Comparison of ENCODE assay signal across 24 mouse cellular contexts in the genomic region with DNA sequence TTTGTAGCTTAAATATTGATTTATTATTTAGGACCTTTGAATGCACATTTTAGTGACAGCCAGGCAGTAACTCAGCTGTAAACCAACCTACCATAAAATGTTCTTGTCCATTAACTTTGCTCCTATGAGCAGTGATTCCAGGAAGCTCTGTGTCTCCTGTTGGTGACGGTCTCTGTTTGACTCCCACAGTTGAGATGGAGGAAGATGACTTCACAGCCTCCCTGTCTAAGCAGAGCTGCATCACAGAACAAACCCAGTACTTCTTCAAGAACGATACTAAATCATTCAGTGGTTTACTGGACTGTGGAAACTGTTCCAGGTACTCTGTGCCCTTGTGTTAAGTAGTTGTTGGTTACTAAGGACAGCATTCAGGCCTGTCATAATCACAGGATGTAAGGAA.
DNase-seq lines count a peak whose midpoint lies in the region; ATAC-seq and TF ChIP-seq lines count a peak whose summit lies in the region.
"Had no signal": no experiment of that assay in that cellular context is flagged by ENCODE, and none has a peak within 500 bp of the region (broad histone marks: within the 10 kb centered on the region; RNA-seq: fewer than 3 reads in every experiment).

No protein-coding gene starts in this region.

- no peak overlapping the region for H3K27ac ChIP-seq in kidney, embryonic 14.5 days (ENCODE audit: low read depth, low read length)
- H3K27ac ChIP-seq in kidney, embryonic 16.5 days (ENCODE audit: low read length), result no peak overlapping the region
- peak overlapping the region; percentile 28; the same call in 1 of the 2 replicates for H3K27ac ChIP-seq in left cerebral cortex, adult 2 months
- H3K27ac ChIP-seq: embryonic facial prominence, embryonic 10.5 days; embryonic facial prominence, embryonic 12.5 days; forebrain, embryonic 13.5 days; forebrain, embryonic 15.5 days had no signal

- no peaks in the 10 kb centered on the region for H3K4me1 ChIP-seq in kidney, embryonic 14.5 days (ENCODE audit: control insufficient read depth, insufficient read depth, low read length)
- H3K4me1 ChIP-seq in kidney, embryonic 16.5 days (ENCODE audit: insufficient read depth, low read length), result no peaks in the 10 kb centered on the region
- H3K4me1 ChIP-seq: embryonic facial prominence, embryonic 10.5 days; embryonic facial prominence, embryonic 12.5 days; forebrain, embryonic 13.5 days; forebrain, embryonic 15.5 days had no signal

- intact Hi-C loops in left cerebral cortex, adult 2 months (cut with DNase I), result no loop called here

- WGBS in kidney, embryonic 14.5 days, result 52% methylated on average over 2 of the region's 2 CpGs
- 43% methylated on average over 2 of the region's 2 CpGs for WGBS in kidney, embryonic 16.5 days

- ATAC-seq in kidney, embryonic 14.5 days (ENCODE audit: low FRiP score, low TSS enrichment), result peak; percentile 62; the same call in 1 of the 2 replicates
- ATAC-seq in kidney, embryonic 16.5 days (ENCODE audit: low FRiP score, low TSS enrichment), result peak; percentile 54; the same call in 1 of the 2 replicates
- ATAC-seq: activated CD4-positive, CD25-positive, alpha-beta regulatory T cell, adult 4 months; CD4-positive, CD25-positive, alpha-beta regulatory T cell, adult 4 months; forebrain, embryonic 13.5 days; forebrain, embryonic 15.5 days; Patski had no signal

- H3K4me2 ChIP-seq in kidney, embryonic 14.5 days (replicated peaks; ENCODE audit: low read depth, low read length), result no peak overlapping the region
- H3K4me2 ChIP-seq in kidney, embryonic 16.5 days (replicated peaks; ENCODE audit: low read depth, low read length), result no peak overlapping the region
- H3K4me2 ChIP-seq: embryonic facial prominence, embryonic 12.5 days; forebrain, embryonic 13.5 days; forebrain, embryonic 15.5 days had no signal

- DNase-seq in kidney, postnatal 4 days, result no peak
- DNase-seq in kidney, adult 9 months, result no peak
- no peak for DNase-seq in left cerebral cortex, adult 2 months (ENCODE audit: extremely low spot score in 1 of 2, low spot score in 2 of 2)
- DNase-seq in left cerebral cortex, adult 8-10 months (ENCODE audit: low spot score in 2 of 2), result no peak
- DNase-seq: adrenal gland, adult 8-10 months; adrenal gland, postnatal 14 days; adrenal gland, postnatal 36 days; B cell, adult 2 months; cerebellum, adult 11-12 months; cerebellum, adult 2 months; cerebellum, adult 9-10 months; cerebellum, postnatal 10 days; cerebellum, postnatal 25 days had no signal

- no peaks in the 10 kb centered on the region for H3K9me3 ChIP-seq in kidney, embryonic 14.5 days (ENCODE audit: control insufficient read depth, low read length)
- H3K9me3 ChIP-seq in kidney, embryonic 16.5 days (ENCODE audit: low read length), result no peaks in the 10 kb centered on the region
- H3K9me3 ChIP-seq: embryonic facial prominence, embryonic 10.5 days; embryonic facial prominence, embryonic 12.5 days; forebrain, embryonic 13.5 days; forebrain, embryonic 15.5 days; G1E had no signal

- peaks cover 4% of the 10 kb centered on the region; the same call in 1 of the 2 replicates for H3K36me3 ChIP-seq in kidney, embryonic 14.5 days (ENCODE audit: control insufficient read depth, insufficient read depth, low read length)
- peaks cover 3% of the 10 kb centered on the region; the same call in 1 of the 2 replicates for H3K36me3 ChIP-seq in kidney, embryonic 16.5 days (ENCODE audit: insufficient read depth, low read length)
- H3K36me3 ChIP-seq: embryonic facial prominence, embryonic 10.5 days; G1E had no signal

- H3K27me3 ChIP-seq in kidney, embryonic 14.5 days (ENCODE audit: control insufficient read depth, insufficient read depth, low read length), result no peaks in the 10 kb centered on the region
- H3K27me3 ChIP-seq in kidney, embryonic 16.5 days (ENCODE audit: insufficient read depth, low read length), result no peaks in the 10 kb centered on the region
- H3K27me3 ChIP-seq: CH12.LX; embryonic facial prominence, embryonic 12.5 days; forebrain, embryonic 13.5 days; forebrain, embryonic 15.5 days; Patski had no signal

- TF ChIP-seq CTCF in left cerebral cortex, adult 2 months (IDR thresholded peaks at IDR 0.05), result no peak

- no peak overlapping the region for H3K4me3 ChIP-seq in kidney, embryonic 14.5 days (ENCODE audit: low read length)
- no peak overlapping the region for H3K4me3 ChIP-seq in kidney, embryonic 16.5 days (ENCODE audit: low read length)
- no peak overlapping the region for H3K4me3 ChIP-seq in left cerebral cortex, adult 2 months
- H3K4me3 ChIP-seq: embryonic facial prominence, embryonic 10.5 days; embryonic facial prominence, embryonic 12.5 days; forebrain, embryonic 13.5 days; forebrain, embryonic 15.5 days had no signal

- H3K9ac ChIP-seq in kidney, embryonic 14.5 days (ENCODE audit: low read depth, low read length), result no peak overlapping the region
- no peak overlapping the region for H3K9ac ChIP-seq in kidney, embryonic 16.5 days (replicated peaks; ENCODE audit: low read length)
- H3K9ac ChIP-seq: embryonic facial prominence, embryonic 12.5 days; forebrain, embryonic 13.5 days; forebrain, embryonic 15.5 days had no signal
